Mouse (Mus musculus) lung, postnatal 25 days (tissue): ENCODE results near the gene Rspo1.

Source experiments
- DNase-seq: peaks from one replicate; pipeline ENCODE4 v3.0.0; 2022; ENCODE audit warnings: low spot score

The Rspo1 gene

DNA sequence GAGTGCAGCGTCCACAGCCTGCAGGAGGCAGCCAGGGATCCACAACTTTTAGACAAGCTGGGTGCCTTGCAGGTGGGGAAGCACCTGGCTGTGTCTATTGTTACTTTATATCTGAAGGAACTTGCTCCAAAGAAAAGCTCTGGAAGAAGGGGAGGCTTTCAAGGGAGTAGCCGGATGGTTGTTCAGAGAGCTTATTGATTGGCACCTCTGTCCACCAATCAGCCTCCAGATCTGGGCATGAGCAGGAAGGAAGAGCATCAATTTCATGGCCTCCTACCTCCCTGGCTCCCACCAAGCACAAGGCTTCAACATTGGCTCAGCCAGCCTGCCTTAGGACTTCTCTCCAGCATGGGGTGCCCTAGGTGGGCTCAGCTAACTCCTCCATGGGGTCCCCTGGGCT lies 12.9 kb upstream of the Rspo1 start:
- no peak for DNase-seq

- DNase-seq: peak; percentile 53
These were observed 8.0 kb upstream of the Rspo1 start for GRCm38 (mm10) chr4:124978201-124978600.

GRCm38 (mm10) chr4:124983893-124984526 lies 2.2 kb upstream of the Rspo1 start:
- no peak for DNase-seq

- DNase-seq: no peak
These were observed 1.2 kb upstream of the Rspo1 start for GRCm38 (mm10) chr4:124984871-124985670.

DNA sequence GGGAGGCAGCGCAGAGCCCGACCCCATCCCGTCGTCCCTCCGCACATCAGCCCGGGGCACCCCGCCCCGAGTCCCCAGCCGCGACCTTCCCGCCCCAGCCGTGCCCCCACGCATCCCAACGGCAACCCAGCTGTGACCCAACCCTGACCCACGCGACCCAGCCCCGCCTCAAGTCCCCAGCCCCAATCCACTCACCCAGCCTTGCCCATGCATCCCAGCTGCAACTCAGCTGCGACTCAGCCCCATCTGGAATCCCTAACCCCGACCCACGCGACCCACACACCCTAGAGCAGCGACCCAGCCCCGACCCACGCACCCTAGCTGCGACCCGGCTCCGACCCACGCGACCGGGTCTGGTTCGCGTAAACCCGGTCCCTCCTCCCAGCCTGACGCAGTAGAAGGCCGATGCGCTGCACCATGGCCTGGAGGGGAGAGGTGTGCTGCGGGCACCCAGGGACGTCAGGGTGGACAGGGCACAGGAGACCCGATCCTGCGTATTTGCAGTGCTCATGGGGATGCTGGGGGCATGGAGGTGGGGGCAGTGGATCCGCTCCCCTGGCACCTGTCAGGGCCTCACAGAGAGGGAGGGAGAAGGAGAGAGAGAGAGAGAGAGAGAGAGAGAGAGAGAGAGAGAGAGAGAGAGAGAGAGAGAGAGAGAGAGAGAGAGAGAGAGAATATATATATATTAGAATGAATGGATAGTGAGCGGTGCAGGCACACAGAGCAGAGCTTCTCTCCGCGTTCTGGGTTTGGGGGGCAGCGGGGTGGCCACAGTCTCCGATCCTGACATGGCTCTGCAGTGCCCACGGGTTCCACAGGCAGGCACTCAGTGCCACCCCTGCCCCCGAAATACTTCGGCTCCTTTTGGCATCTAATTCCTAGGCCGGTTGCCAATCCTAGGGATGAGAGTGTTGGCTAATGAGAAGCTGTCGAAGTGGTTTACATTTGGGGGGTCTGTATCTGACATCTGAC lies 795 bp downstream of the Rspo1 start:
- DNase-seq: no peak

- DNase-seq: no peak
These were observed 1.5 kb downstream of the Rspo1 start for GRCm38 (mm10) chr4:124987711-124988097.

DNA sequence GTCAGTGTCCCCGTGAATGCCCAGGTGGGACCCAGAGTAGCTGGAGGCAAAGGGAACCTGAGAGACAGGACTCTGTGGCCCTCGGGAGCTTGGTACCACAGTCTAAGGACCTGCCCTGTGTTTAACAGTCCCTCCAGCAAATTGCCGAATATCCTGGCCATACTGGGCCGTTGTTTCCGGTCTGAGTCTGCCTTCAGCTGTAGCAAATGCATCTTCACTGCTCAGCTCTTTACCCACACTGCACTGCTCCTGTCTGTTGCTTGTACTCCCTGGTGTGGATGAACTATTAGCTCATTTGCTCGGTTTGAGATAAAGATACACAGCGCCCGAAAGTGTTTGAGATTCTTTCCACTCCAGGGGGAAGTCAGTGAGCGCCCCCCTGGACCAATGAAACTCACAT lies 2.2 kb downstream of the Rspo1 start:
- no peak for DNase-seq

DNA sequence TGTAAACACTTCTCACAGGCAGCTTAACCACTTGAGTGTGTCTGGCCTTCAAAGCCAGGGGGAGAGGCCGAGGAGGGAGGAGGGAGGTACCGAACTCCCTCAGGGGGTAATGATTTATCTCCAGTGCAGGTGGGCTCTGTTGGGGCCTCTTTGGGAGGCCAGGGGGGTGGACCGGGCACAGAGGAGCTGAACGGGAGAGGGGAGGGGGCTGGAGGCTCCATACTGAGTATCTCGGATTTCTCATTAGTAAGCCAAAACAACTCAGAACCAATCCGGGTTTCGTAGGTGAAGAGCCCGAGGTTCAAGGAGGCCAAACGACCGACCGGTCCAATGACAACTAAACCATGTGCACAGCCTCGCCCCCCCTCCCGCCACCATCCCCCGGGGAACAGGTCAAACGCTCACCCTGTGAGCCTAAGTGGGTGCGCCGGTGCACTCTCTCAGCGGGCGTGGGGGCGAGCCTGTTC lies 3.6 kb downstream of the Rspo1 start:
- no peak for DNase-seq

DNA sequence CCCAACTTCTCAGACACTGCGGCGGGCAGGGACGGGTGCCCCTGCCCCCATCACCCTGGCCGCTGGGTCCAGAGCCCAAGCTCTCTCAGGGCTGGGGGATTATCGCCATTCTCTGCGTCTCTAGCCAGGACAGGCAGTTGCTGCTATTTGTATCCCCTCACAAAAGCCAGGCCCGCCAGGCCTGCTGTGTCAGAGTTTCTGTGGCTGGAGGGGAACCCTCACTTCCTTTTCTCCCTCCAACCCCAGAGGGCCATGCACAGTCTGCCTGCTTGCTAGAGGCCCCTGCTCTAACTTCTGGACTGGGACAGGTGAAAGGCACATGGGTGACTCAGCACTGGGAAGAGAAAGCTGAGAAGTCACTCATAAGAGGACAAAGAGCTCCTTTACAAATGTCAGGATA lies 4.1 kb downstream of the Rspo1 start:
- no peak for DNase-seq

DNA sequence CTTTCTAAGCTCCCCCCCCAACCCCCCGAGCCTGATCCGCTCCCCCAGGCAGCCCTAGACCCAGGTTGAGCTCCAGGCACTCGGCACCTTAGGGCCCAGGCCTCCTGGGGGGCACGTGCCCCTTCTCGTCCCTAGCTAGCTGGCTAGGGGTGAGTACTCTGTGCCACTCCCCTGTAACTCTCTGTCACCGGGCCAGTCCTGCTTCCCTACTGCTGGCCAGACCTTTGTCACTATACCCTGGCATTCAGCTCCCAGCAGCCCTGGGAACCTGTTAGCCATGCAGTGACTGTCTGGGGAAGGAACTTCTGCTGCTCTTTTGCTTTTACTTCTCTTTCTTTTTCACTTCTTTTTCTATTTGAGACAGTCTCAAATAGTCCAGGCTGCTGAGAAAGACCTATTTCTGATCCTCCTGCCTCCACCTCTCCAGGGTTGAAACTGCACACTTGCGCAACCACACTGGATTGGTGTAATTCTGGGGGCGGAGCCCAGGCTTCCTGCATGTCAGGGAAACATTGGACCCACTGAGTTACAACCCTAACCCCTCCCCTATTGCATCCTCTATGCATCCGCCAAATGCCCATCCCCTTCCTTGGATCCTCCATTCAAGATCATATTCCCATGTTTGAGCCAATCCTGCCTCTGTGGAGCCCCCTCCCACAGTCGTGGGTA lies 11.4 kb downstream of the Rspo1 start:
- DNase-seq: no peak

GRCm38 (mm10) chr4:124999548-124999947 lies 13.3 kb downstream of the Rspo1 start:
- DNase-seq: no peak

GRCm38 (mm10) chr4:125002978-125003377 lies 16.7 kb downstream of the Rspo1 start:
- no peak for DNase-seq

- no peak for DNase-seq
These were observed 18.7 kb downstream of the Rspo1 start for GRCm38 (mm10) chr4:125004886-125005285.

- DNase-seq: no peak
These were observed 21.2 kb downstream of the Rspo1 start for GRCm38 (mm10) chr4:125007460-125007859.

DNA sequence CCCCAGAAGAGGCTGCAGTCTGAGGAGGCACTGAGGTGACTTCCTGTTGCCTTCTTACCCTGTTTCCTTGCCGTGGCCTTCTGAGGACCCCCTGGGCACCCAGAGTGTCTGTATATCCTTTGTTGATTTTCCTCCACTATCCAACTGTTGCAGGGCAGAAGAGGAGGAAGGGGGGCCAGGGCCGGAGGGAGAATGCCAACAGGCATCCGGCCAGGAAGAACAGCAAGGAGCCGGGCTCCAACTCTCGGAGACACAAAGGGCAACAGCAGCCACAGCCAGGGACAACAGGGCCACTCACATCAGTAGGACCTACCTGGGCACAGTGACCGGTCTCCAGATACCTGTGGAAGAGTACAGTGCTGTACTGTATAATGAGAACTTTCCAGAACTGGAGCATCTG lies 22.0 kb downstream of the Rspo1 start:
- DNase-seq: no peak

GRCm38 (mm10) chr4:125008712-125009111 lies 22.5 kb downstream of the Rspo1 start:
- no peak for DNase-seq

GRCm38 (mm10) chr4:125015806-125016635 lies 29.8 kb downstream of the Rspo1 start, which contains the start of gene Gnl2:
Gene Gnl2, plus strand, starts transcription at chr4:125016585.
- peak; percentile 53 for DNase-seq

DNA sequence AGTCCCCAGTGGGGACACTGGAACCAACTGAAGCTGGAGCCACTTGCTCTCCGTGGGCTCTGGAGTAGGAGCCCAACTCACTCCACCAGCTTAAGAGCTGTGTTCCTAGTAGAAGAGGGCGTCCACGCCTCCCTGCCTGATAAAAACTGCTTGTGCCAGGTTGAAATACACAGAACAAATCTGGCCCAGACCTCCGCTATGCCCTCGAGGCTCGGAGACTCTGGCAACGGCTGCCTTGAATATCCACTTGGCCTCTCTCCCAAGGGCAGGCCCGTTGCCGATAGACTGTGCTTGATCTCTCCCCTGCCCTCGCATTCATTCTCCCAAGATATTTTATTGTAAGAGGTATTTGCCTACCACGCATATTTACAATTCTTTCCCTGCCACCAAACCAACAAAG lies 31.2 kb downstream of the Rspo1 start:
- DNase-seq: peak; percentile 68

- no peak for DNase-seq
These were observed 34.7 kb downstream of the Rspo1 start for GRCm38 (mm10) chr4:125020780-125021538.
